Mouse (Mus musculus) intestine, embryonic 15.5 days (tissue): Measurements from ENCODE around the gene Pipox. TPM values are rescaled to one million over a fixed set of nuclear protein-coding genes. Genes with fewer than 3 reads are reported as not detected.

Source experiments
- ATAC-seq: fragments of 200-750 bp; cut with Nextera tagmentation; 2 replicates; pipeline ENCODE4 v1.8.0; 2017; ENCODE audit warnings: moderate TSS enrichment, moderate library complexity
- H3K27ac ChIP-seq: fragments of 300-500 bp; sonication (generic); 2 replicates; pipeline ENCODE4 v1.5.1; 2015; ENCODE audit warnings: mild to moderate bottlenecking, inconsistent platforms
- H3K27me3 ChIP-seq: fragments of 300-500 bp; sonication (generic); replicated peaks from 2 replicates; pipeline ENCODE4 v1.6.1; 2015; ENCODE audit warnings: inconsistent platforms
- H3K36me3 ChIP-seq: fragments of 300-500 bp; sonication (generic); 2 replicates; pipeline ENCODE4 v1.6.1; 2015; ENCODE audit warnings: inconsistent platforms
- H3K4me1 ChIP-seq: fragments of 300-500 bp; sonication (generic); replicated peaks from 2 replicates; pipeline ENCODE4 v1.6.1; 2015; ENCODE audit warnings: inconsistent platforms
- H3K4me2 ChIP-seq: fragments of 300-500 bp; sonication (generic); replicated peaks from 2 replicates; pipeline ENCODE4 v1.6.1; 2015; ENCODE audit warnings: mild to moderate bottlenecking, inconsistent platforms
- H3K4me3 ChIP-seq: fragments of 300-500 bp; sonication (generic); replicated peaks from 2 replicates; pipeline ENCODE4 v1.5.1; 2015; ENCODE audit warnings: inconsistent platforms
- H3K9ac ChIP-seq: fragments of 300-500 bp; sonication (generic); 2 replicates; pipeline ENCODE4 v1.6.1; 2015; ENCODE audit warnings: inconsistent platforms
- H3K9me3 ChIP-seq: fragments of 300-500 bp; sonication (generic); 2 replicates; pipeline ENCODE4 v1.6.1; 2016; ENCODE audit warnings: inconsistent platforms
- WGBS: fragments of 180-500 bp; shearing (Covaris S2); methylation state at CpG from one replicate; pipeline ENCODE4 v1.1.7; 2015; 5-methylcytosine and 5-hydroxymethylcytosine counted together
- polyA plus RNA-seq: library from polyadenylated mRNA; unstranded; fragments of >200 nt; fragmentation: Nextera tagmentation; extraction: Ambion mirVana; gene quantifications from 2 replicates; pipeline ENCODE4 v1.2.1, GENCODE M21; 2015

The Pipox gene
- 29.8 and 36.1 TPM in 2 replicates for polyA plus RNA-seq

GRCm38 (mm10) chr11:77893787-77894718 is at the start of gene Pipox:
TSS of gene Pipox (minus strand) at chr11:77894096.
- peaks cover 5% of the 10 kb centered on the region; the same call in 1 of the 2 replicates for H3K27me3 ChIP-seq
- 20% methylated on average over 11 of the region's 11 CpGs for WGBS
- peak within 1 kb of the TSS; percentile 49 for H3K4me2 ChIP-seq
- H3K9me3 ChIP-seq = no peaks in the 10 kb centered on the region
- peak within 1 kb of the TSS; percentile 94 for H3K27ac ChIP-seq
- peaks cover 15% of the 10 kb centered on the region for H3K4me1 ChIP-seq
- no peak within 1 kb of the TSS for H3K9ac ChIP-seq
- H3K36me3 ChIP-seq = no peaks in the 10 kb centered on the region
- peak; percentile 96 for ATAC-seq
- H3K4me3 ChIP-seq = peak within 1 kb of the TSS; percentile 22

- no peak overlapping the region for H3K27ac ChIP-seq
- no peak overlapping the region for H3K4me3 ChIP-seq
- peaks cover 17% of the 10 kb centered on the region; the same call in 1 of the 2 replicates for H3K27me3 ChIP-seq
- 20% methylated on average over 5 of the region's 5 CpGs for WGBS
- no peaks in the 10 kb centered on the region for H3K4me1 ChIP-seq
- no peaks in the 10 kb centered on the region for H3K9me3 ChIP-seq
- no peak overlapping the region for H3K4me2 ChIP-seq
- H3K36me3 ChIP-seq = no peaks in the 10 kb centered on the region
- no peak overlapping the region for H3K9ac ChIP-seq
- ATAC-seq = no peak
These were observed 48.3 kb upstream of the Pipox start for GRCm38 (mm10) chr11:77942230-77942629.

DNA sequence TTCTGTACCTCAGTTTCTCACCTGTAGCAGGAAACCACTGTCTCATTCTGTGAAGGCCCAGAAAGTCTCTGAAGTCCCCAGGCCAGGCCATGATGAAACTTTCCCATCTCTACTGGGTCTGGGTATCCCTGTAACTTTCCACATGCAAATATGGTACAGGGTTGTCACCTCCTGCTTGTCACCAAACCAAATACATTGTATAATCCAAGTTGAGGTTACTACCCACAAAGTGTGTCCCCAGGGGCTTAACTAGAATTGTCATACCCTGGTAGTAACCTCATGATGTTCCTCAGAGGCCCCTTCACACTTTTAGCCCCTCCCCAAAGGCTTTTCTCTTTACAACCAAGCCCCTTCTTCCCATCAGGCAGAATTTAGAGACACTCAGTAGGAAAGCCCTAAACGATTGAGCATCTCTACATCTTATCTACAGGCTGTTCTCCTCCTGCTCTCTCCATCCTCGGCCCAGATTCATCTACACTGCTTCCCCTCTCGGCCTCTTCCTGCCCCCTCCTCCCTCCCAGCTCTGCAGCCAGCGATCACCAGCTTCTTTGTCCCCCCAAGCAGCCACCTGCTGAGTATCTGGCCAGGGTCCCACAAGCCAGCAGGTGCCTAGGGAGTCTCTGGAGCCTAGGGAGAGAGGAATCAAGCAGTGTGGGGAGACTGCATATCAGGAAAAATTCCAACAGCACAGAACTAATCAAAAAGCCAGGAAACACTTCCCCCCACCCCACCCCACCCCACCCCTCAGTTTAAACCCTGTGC is 43.9 kb upstream of the Pipox start:
- no peak overlapping the region for H3K4me3 ChIP-seq
- no peak for ATAC-seq
- peaks cover 47% of the 10 kb centered on the region for H3K27me3 ChIP-seq
- no peak overlapping the region for H3K9ac ChIP-seq
- no peak overlapping the region for H3K27ac ChIP-seq
- 19% methylated on average over 4 of the region's 4 CpGs for WGBS
- H3K9me3 ChIP-seq = no peaks in the 10 kb centered on the region
- no peak overlapping the region for H3K4me2 ChIP-seq
- H3K4me1 ChIP-seq = no peaks in the 10 kb centered on the region
- no peaks in the 10 kb centered on the region for H3K36me3 ChIP-seq

GRCm38 (mm10) chr11:77936846-77937245 is 43.0 kb upstream of the Pipox start:
- Histone ChIP-seq H3K4me3 (no peak overlapping the region), H3K27ac (no peak overlapping the region), H3K9ac (no peak overlapping the region), H3K9me3 (no peaks in the 10 kb centered on the region), H3K4me2 (no peak overlapping the region), H3K36me3 (no peaks in the 10 kb centered on the region), H3K4me1 (0 out of 2 replicates have a peak, but pooled peaks cover 4% of the 10 kb centered on the region), H3K27me3 (peaks cover 57% of the 10 kb centered on the region)
- no peak for ATAC-seq
- WGBS = 7% methylated on average over 8 of the region's 8 CpGs

GRCm38 (mm10) chr11:77934568-77935311 is 40.8 kb upstream of the Pipox start:
- H3K36me3 ChIP-seq = no peaks in the 10 kb centered on the region
- 54% methylated on average over 5 of the region's 5 CpGs for WGBS
- H3K27me3 ChIP-seq = peaks cover 63% of the 10 kb centered on the region
- H3K4me2 ChIP-seq = no peak overlapping the region
- no peaks in the 10 kb centered on the region for H3K9me3 ChIP-seq
- H3K27ac ChIP-seq = no peak overlapping the region
- no peak overlapping the region for H3K9ac ChIP-seq
- H3K4me3 ChIP-seq = no peak overlapping the region
- ATAC-seq = no peak
- peaks cover 14% of the 10 kb centered on the region for H3K4me1 ChIP-seq

DNA sequence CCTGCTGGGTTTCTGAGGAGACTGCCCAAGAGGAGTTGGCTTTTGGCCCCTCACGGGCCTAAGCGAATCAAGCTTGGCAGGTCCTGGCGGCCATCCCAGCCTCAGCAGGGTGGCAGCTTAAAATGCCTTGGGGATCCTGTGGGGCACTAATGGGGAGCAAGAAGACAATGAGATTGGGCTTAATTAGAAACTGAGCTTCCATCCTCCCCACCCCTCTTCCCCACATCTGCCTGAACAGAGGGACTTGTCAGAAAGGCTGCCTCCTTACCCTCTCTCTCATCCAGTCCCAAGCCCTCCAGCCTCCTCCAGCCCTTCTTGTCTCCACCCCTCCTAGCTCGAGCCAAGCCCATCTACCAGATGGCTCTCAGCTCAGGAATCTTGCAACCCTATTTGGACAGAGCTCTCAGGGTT is 40.2 kb upstream of the Pipox start:
- Histone ChIP-seq H3K4me3 (no peak overlapping the region), H3K4me2 (no peak overlapping the region), H3K27me3 (peaks cover 66% of the 10 kb centered on the region), H3K4me1 (peaks cover 14% of the 10 kb centered on the region), H3K9ac (no peak overlapping the region), H3K9me3 (no peaks in the 10 kb centered on the region), H3K27ac (no peak overlapping the region), H3K36me3 (no peaks in the 10 kb centered on the region)
- 2% methylated on average over 4 of the region's 4 CpGs for WGBS
- no peak for ATAC-seq

GRCm38 (mm10) chr11:77932576-77932975 is 38.7 kb upstream of the Pipox start:
- WGBS = 42% methylated on average over 5 of the region's 5 CpGs
- Histone ChIP-seq H3K27ac (no peak overlapping the region), H3K27me3 (peaks cover 69% of the 10 kb centered on the region), H3K9me3 (no peaks in the 10 kb centered on the region), H3K4me1 (peaks cover 14% of the 10 kb centered on the region), H3K9ac (no peak overlapping the region), H3K4me3 (no peak overlapping the region), H3K36me3 (no peaks in the 10 kb centered on the region), H3K4me2 (no peak overlapping the region)
- ATAC-seq = no peak

DNA sequence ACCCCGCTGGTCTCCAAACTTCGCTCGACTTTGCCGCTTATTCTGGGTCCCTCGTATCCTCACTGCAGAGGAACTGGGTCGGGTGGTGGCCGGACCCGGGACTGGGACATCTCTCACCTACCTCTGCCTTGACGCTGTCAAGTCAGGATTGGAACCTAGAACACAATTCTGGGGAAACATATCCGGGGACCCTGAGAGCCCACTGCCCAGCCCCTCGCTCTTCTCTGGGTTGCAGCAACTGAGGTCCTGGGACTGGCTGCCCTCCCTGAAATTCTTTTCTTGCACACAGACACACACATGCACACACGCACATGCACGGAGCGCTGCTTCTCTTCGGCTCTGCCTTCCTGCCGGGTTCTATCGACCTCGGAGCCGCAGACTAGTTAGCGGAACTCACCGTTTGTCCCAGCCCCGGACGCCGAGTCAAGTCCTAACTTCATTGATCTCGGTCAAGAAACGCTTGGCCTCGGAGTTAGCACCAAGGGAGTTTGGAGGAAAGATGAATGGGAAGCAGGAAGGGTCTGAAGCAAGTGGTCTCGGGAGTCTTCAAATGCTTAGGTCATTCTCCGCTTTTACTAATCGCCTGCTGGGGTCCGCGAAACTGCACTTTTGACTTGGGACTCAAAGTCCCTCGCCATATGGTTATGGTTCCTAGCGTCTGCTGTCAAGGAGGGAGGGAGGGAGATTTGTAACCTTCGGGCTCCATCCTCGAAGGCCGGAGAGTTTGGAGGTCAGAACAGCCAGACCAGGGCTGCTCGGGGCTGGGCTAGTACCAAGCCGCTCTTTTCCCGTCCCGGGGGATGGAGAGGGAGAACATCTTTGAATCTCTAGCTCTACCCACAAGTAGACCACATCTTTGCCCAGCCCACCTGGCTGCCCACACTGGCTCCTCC is 37.9 kb upstream of the Pipox start:
- H3K9me3 ChIP-seq = no peaks in the 10 kb centered on the region
- peaks cover 14% of the 10 kb centered on the region for H3K4me1 ChIP-seq
- H3K4me2 ChIP-seq = peak overlapping the region; percentile 98
- H3K27me3 ChIP-seq = peaks cover 69% of the 10 kb centered on the region
- peak overlapping the region; percentile 51 for H3K4me3 ChIP-seq
- H3K9ac ChIP-seq = no peak overlapping the region
- no peak for ATAC-seq
- 2% methylated on average over 41 of the region's 41 CpGs for WGBS
- H3K36me3 ChIP-seq = no peaks in the 10 kb centered on the region
- no peak overlapping the region for H3K27ac ChIP-seq

DNA sequence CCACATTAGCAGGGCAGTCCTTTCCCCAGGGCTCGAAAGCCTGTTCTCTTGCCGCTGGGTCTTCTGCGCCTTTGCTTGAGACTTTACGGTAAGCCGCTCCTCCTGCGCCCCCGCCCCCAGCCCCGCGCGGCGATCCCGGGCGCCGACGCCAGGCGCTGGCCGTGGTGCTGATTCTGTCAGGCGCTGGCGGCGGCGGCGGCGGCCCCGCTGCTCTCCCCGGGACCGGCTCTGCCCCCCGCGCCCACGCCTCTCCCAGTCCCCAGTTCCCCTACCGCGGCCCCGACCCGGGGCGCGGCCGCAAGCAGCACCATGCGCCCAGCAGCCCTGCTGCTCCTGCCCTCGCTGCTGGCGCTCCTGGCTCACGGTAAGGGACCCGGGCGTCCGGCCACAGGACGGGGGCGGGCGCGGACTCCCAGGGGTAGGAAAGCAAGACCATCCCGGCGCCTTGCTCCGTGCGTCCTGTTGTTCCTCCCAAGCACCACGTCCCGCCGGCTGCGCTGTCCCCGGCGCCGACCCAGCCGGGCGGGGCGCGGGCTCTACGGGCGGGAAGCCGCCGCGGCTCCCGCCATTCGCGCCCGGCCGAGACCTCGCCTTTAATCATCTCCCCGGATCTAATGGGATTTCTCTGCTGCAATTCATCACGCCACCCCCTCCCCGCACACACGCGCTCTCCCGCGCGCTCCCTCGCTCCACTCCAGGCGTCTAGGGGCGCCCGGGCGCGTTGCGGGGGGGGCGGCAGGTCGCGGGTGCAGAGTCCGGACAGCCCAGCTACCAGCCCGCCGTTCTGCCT is 37.0 kb upstream of the Pipox start, which contains the start of gene Sez6:
Gene Sez6 (plus strand): TSS at position 50 of the 790 bp plus-strand sequence.
- H3K9me3 ChIP-seq = no peaks in the 10 kb centered on the region
- peak within 1 kb of the TSS; percentile 51 for H3K4me3 ChIP-seq
- no peak within 1 kb of the TSS for H3K27ac ChIP-seq
- peaks cover 66% of the 10 kb centered on the region for H3K27me3 ChIP-seq
- peak within 1 kb of the TSS; percentile 98 for H3K4me2 ChIP-seq
- no peak within 1 kb of the TSS for H3K9ac ChIP-seq
- H3K36me3 ChIP-seq = no peaks in the 10 kb centered on the region
- peaks cover 14% of the 10 kb centered on the region for H3K4me1 ChIP-seq
- under 1% methylated on average over 89 of the region's 94 CpGs for WGBS
- ATAC-seq = peak; percentile 77

GRCm38 (mm10) chr11:77927837-77928236 is 33.9 kb upstream of the Pipox start:
- Histone ChIP-seq H3K36me3 (no peaks in the 10 kb centered on the region), H3K4me1 (peaks cover 14% of the 10 kb centered on the region), H3K9ac (no peak overlapping the region), H3K27me3 (peaks cover 36% of the 10 kb centered on the region), H3K4me3 (no peak overlapping the region), H3K4me2 (no peak overlapping the region), H3K27ac (no peak overlapping the region), H3K9me3 (no peaks in the 10 kb centered on the region)
- 72% methylated on average over 5 of the region's 5 CpGs for WGBS
- ATAC-seq = no peak
